Mouse (Mus musculus) heart, adult 2 months (tissue): ENCODE measurements around the gene Nkiras2. TPM values are rescaled to one million over a fixed set of nuclear protein-coding genes. Genes with fewer than 3 reads are reported as not detected.

Experiments
- DNase-seq, 2 experiments: peaks; one replicate each; pipeline ENCODE4 v3.0.0; 2021
- H3K27ac ChIP-seq: fragments of 200-600 bp; 2 replicates; pipeline ENCODE4 v1.8.1; 2022
- H3K27me3 ChIP-seq: fragments of 200-500 bp; 2 replicates; pipeline ENCODE4 v1.6.1; 2012; ENCODE audit warnings: mild to moderate bottlenecking, low read length, inconsistent platforms, mixed read lengths; ENCODE audit not compliant: control insufficient read depth, insufficient read depth
- H3K36me3 ChIP-seq: fragments of 200-500 bp; 2 replicates; pipeline ENCODE4 v1.6.1; 2012; ENCODE audit warnings: low read length, inconsistent platforms; ENCODE audit not compliant: control insufficient read depth, insufficient read depth
- H3K4me1 ChIP-seq: fragments of 200-500 bp; 2 replicates; pipeline ENCODE4 v1.6.1; 2011; ENCODE audit warnings: low read length; ENCODE audit not compliant: control insufficient read depth, insufficient read depth
- H3K4me3 ChIP-seq: fragments of 200-600 bp; 2 replicates; pipeline ENCODE4 v1.8.1; 2022
- H3K79me2 ChIP-seq: fragments of 200-500 bp; replicated peaks from 2 replicates; pipeline ENCODE4 v1.6.1; 2012; ENCODE audit warnings: mild to moderate bottlenecking, inconsistent platforms, low read length, moderate library complexity, mixed read lengths; ENCODE audit not compliant: control insufficient read depth, insufficient read depth
- H3K9ac ChIP-seq: fragments of 200-500 bp; 2 replicates; pipeline ENCODE4 v1.6.1; 2012; ENCODE audit warnings: low read depth, mild to moderate bottlenecking, control low read depth, inconsistent platforms, low read length, mixed read lengths
- CTCF ChIP-seq: fragments of 200-600 bp; IDR thresholded peaks from 2 replicates; pipeline ENCODE4 v1.8.1; 2022; ENCODE audit warnings: antibody characterized with exemption, mild to moderate bottlenecking, moderate library complexity
- EP300 ChIP-seq: fragments of 200-500 bp; IDR thresholded peaks from 2 replicates; pipeline ENCODE4 v1.6.1; 2011; ENCODE audit warnings: low read depth, low read length, control low read depth; ENCODE audit not compliant: insufficient read depth
- POLR2A ChIP-seq: fragments of 200-500 bp; IDR thresholded peaks from 2 replicates; pipeline ENCODE4 v1.6.1; 2011; ENCODE audit warnings: mild to moderate bottlenecking, low read depth, low read length, control low read depth; ENCODE audit not compliant: insufficient read depth
- WGBS: fragments of 180-500 bp; shearing (Covaris S2); methylation state at CpG from one replicate; pipeline ENCODE4 v1.1.7; 2018; 5-methylcytosine and 5-hydroxymethylcytosine counted together
- intact Hi-C: fragments of 180-260 bp; cut with DNase I; formaldehyde crosslinking; loops from one replicate; pipeline ENCODE4 v1.15.1; 2025
- polyA plus RNA-seq: library from polyadenylated mRNA; depleted of rRNA; stranded (reverse); fragments of >200 nt; gene quantifications from 2 replicates; pipeline ENCODE4 v1.2.3, GENCODE M21; 2012
- total RNA-seq, 2 experiments: library from RNA; stranded (reverse); gene quantifications; 2 replicates each; pipeline ENCODE4 v1.2.3; 2021

Nkiras2 gene
- total and polyA plus RNA-seq, 3 experiments, result 49.5 to 91.2 (median 50.3) TPM

GRCm38 (mm10) chr11:100574708-100575483, 44.1 kb upstream of the Nkiras2 start, which contains the start of gene Cnp:
TSS of gene Cnp (plus strand) at chr11:100574904.
- Histone ChIP-seq H3K27ac (peak within 1 kb of the TSS; percentile 72), H3K79me2 (no peaks in the 10 kb centered on the region), H3K4me1 (peaks cover 5% of the 10 kb centered on the region), H3K9ac (peak within 1 kb of the TSS; percentile 87), H3K36me3 (no peaks in the 10 kb centered on the region), H3K4me3 (peak within 1 kb of the TSS; percentile 79), H3K27me3 (no peaks in the 10 kb centered on the region)
- intact Hi-C loops, result loop anchor here (5.0 to 10.0 kb wide), 2 partner anchors 187 to 490 kb away; partner anchors contain the start of gene Hcrt
- peak; percentile 89 for DNase-seq
- TF ChIP-seq EP300 (no peak), CTCF (peak; percentile 22; the same call in 1 of the 2 replicates), POLR2A (peak; percentile 59)
- 2% methylated on average over 47 of the region's 47 CpGs for WGBS

- peak overlapping the region; percentile 87 for H3K9ac ChIP-seq
- 42% methylated on average over 2 of the region's 2 CpGs for WGBS
- no peaks in the 10 kb centered on the region for H3K27me3 ChIP-seq
- no peaks in the 10 kb centered on the region for H3K36me3 ChIP-seq
- peak overlapping the region; percentile 72 for H3K27ac ChIP-seq
- peak overlapping the region; percentile 79; the same call in 1 of the 2 replicates for H3K4me3 ChIP-seq
- H3K4me1 ChIP-seq, result peaks cover 5% of the 10 kb centered on the region
- TF ChIP-seq EP300, result no peak
- no peak for TF ChIP-seq CTCF
- no peak for TF ChIP-seq POLR2A
- DNase-seq, result no peak
- no peaks in the 10 kb centered on the region for H3K79me2 ChIP-seq
- intact Hi-C loops, result loop anchor here (10.0 kb wide), 1 partner anchor 489 kb away; no protein-coding TSS in a partner anchor
Measured at GRCm38 (mm10) chr11:100575484-100575855, 43.6 kb upstream of the Nkiras2 start.

- whole genome bisulfite sequencing, result 76% methylated on average over 21 of the region's 21 CpGs
- DNase-seq, result no peak
- Histone ChIP-seq H3K36me3 (no peaks in the 10 kb centered on the region), H3K27ac (no peak overlapping the region), H3K79me2 (no peaks in the 10 kb centered on the region), H3K4me1 (peaks cover 2% of the 10 kb centered on the region; the same call in 1 of the 2 replicates), H3K4me3 (no peak overlapping the region), H3K27me3 (no peaks in the 10 kb centered on the region), H3K9ac (no peak overlapping the region)
- no peak for TF ChIP-seq EP300
- no peak for TF ChIP-seq POLR2A
- intact Hi-C loops, result loop anchor here (10.0 kb wide), 1 partner anchor 489 kb away; no protein-coding TSS in a partner anchor
Measured at GRCm38 (mm10) chr11:100576256-100576655, 42.8 kb upstream of the Nkiras2 start.

GRCm38 (mm10) chr11:100577852-100578599, 41.0 kb upstream of the Nkiras2 start:
- Histone ChIP-seq H3K9ac (no peak overlapping the region), H3K79me2 (no peaks in the 10 kb centered on the region), H3K27ac (no peak overlapping the region), H3K4me1 (peaks cover 3% of the 10 kb centered on the region; the same call in 1 of the 2 replicates), H3K36me3 (no peaks in the 10 kb centered on the region), H3K27me3 (no peaks in the 10 kb centered on the region), H3K4me3 (no peak overlapping the region)
- 61% methylated on average over 8 of the region's 8 CpGs for WGBS
- intact Hi-C loops, result loop anchor here (10.0 kb wide), 1 partner anchor 487 kb away; no protein-coding TSS in a partner anchor
- TF ChIP-seq POLR2A, result no peak
- TF ChIP-seq CTCF, result no peak
- no peak for TF ChIP-seq EP300
- DNase-seq, result no peak

- intact Hi-C loops, result loop anchor here (10.0 kb wide), 1 partner anchor 486 kb away; no protein-coding TSS in a partner anchor
- Histone ChIP-seq H3K79me2 (no peaks in the 10 kb centered on the region), H3K27me3 (no peaks in the 10 kb centered on the region), H3K27ac (no peak overlapping the region), H3K9ac (no peak overlapping the region), H3K36me3 (no peaks in the 10 kb centered on the region), H3K4me3 (no peak overlapping the region), H3K4me1 (peaks cover 3% of the 10 kb centered on the region; the same call in 1 of the 2 replicates)
- WGBS, result 84% methylated on average over 9 of the region's 9 CpGs
- DNase-seq, result no peak
- TF ChIP-seq CTCF, result no peak
- no peak for TF ChIP-seq POLR2A
- TF ChIP-seq EP300, result no peak
Measured at GRCm38 (mm10) chr11:100579116-100579799, 39.8 kb upstream of the Nkiras2 start.
